Comparison of ENCODE assay signal across 8 mouse cellular contexts in the genomic region with DNA sequence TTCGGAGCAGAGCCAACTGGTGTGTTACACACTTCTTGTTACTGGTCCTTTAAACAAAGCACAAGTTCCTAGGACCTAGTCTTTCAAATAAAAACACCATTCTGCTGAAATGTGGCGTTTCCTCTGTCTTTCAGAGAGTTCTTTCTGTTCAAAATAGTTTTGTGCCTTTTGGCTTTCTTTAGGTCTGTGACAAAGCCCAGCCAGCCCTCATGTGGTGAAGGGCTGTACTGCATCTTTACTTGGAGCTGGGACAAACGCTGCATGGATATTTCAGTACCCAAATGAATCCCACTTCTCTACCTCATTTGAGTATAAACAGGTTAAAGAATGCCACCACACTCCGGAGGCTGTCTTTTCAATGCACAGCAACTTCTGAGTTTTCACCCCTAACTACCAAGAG.
DNase-seq lines count a peak whose midpoint lies in the region; ATAC-seq and TF ChIP-seq lines count a peak whose summit lies in the region.

No protein-coding gene starts in this region.

- no peak overlapping the region for H3K4me3 ChIP-seq in midbrain, embryonic 10.5 days
- H3K4me3 ChIP-seq in midbrain, embryonic 16.5 days (ENCODE audit: low read depth, low read length) = no peak overlapping the region
- no peak overlapping the region for H3K4me3 ChIP-seq in hindbrain, postnatal 0 days (ENCODE audit: low read length)

- peaks cover 27% of the 10 kb centered on the region for H3K4me1 ChIP-seq in midbrain, embryonic 10.5 days
- H3K4me1 ChIP-seq in midbrain, embryonic 16.5 days (ENCODE audit: control insufficient read depth, insufficient read depth, low read length) = 0 out of 2 replicates have a peak, but pooled peaks cover 2% of the 10 kb centered on the region
- peaks cover 3% of the 10 kb centered on the region; the same call in 1 of the 2 replicates for H3K4me1 ChIP-seq in hindbrain, postnatal 0 days (ENCODE audit: insufficient read depth, low read length)

- intact Hi-C loops in left cerebral cortex, postnatal 4 days (cut with DNase I) = loop anchor here (5.0 to 10.0 kb wide), 2 partner anchors 409 to 567 kb away; partner anchors contain the start of gene Platr25

- 0 out of 2 replicates have a peak, but pooled peaks cover 14% of the 10 kb centered on the region for H3K27me3 ChIP-seq in midbrain, embryonic 10.5 days (ENCODE audit: low read depth, poor library complexity, severe bottlenecking)
- no peaks in the 10 kb centered on the region for H3K27me3 ChIP-seq in midbrain, embryonic 16.5 days (ENCODE audit: control insufficient read depth, insufficient read depth, low read depth, low read length)
- H3K27me3 ChIP-seq in hindbrain, postnatal 0 days (ENCODE audit: insufficient read depth, low read length) = no peaks in the 10 kb centered on the region

- H3K9me3 ChIP-seq in midbrain, embryonic 10.5 days (replicated peaks) = no peaks in the 10 kb centered on the region
- no peaks in the 10 kb centered on the region for H3K9me3 ChIP-seq in midbrain, embryonic 16.5 days (replicated peaks; ENCODE audit: control insufficient read depth, low read length, poor library complexity, severe bottlenecking)
- H3K9me3 ChIP-seq in hindbrain, postnatal 0 days (ENCODE audit: low read length) = no peaks in the 10 kb centered on the region

- peak; percentile 64 for DNase-seq in midbrain, embryonic 10.5 days (ENCODE audit: low spot score)
- DNase-seq in R1 (ENCODE audit: low read depth, low spot score) = peak; percentile 66
- peak; percentile 81 for DNase-seq in hindbrain, postnatal 0 days (ENCODE audit: low spot score)
- DNase-seq in left cerebral cortex, postnatal 4 days = peak; percentile 58
- DNase-seq in retina, embryonic 14.5 days (ENCODE audit: low spot score) = peak; percentile 77
- no peak for DNase-seq in yolk sac, embryonic 10.5 days (ENCODE audit: low spot score)

- TF ChIP-seq CTCF in hindbrain, postnatal 0 days (IDR thresholded peaks at IDR 0.05; ENCODE audit: low read depth) = peak; percentile 91

- H3K36me3 ChIP-seq in midbrain, embryonic 10.5 days = no peaks in the 10 kb centered on the region
- H3K36me3 ChIP-seq in midbrain, embryonic 16.5 days (ENCODE audit: control insufficient read depth, insufficient read depth, low read length) = no peaks in the 10 kb centered on the region
- H3K36me3 ChIP-seq in hindbrain, postnatal 0 days (ENCODE audit: insufficient read depth, low read length) = no peaks in the 10 kb centered on the region

- no peak overlapping the region for H3K4me2 ChIP-seq in midbrain, embryonic 16.5 days (ENCODE audit: low read length)
- H3K4me2 ChIP-seq in hindbrain, postnatal 0 days (ENCODE audit: low read depth, low read length) = no peak overlapping the region

- H3K27ac ChIP-seq in midbrain, embryonic 10.5 days (replicated peaks) = no peak overlapping the region
- no peak overlapping the region for H3K27ac ChIP-seq in midbrain, embryonic 16.5 days (ENCODE audit: low read length)
- no peak overlapping the region for H3K27ac ChIP-seq in hindbrain, postnatal 0 days

- no peak for ATAC-seq in midbrain, embryonic 16.5 days
- ATAC-seq in common myeloid progenitor, adult 5-6 weeks (replicated peaks; ENCODE audit: low read depth, poor library complexity, severe bottlenecking) = peak; percentile 66; the same call in 1 of the 2 replicates
- no peak for ATAC-seq in hindbrain, postnatal 0 days

- WGBS in midbrain, embryonic 10.5 days = 48% methylated on average over 4 of the region's 4 CpGs
- WGBS in midbrain, embryonic 16.5 days = 41% methylated on average over 4 of the region's 4 CpGs
- WGBS in hindbrain, postnatal 0 days = 42% methylated on average over 4 of the region's 4 CpGs

- H3K9ac ChIP-seq in midbrain, embryonic 16.5 days (ENCODE audit: low read depth, low read length) = no peak overlapping the region
- H3K9ac ChIP-seq in hindbrain, postnatal 0 days (replicated peaks; ENCODE audit: low read length) = no peak overlapping the region
